Mouse (Mus musculus): ENCODE measurements at regions not wholly inside any gene's neighbourhood (a gene's known extent, or its start where the extent isn't known, plus 50 kb on each side); places are given as distances from the start of the nearest gene placed in this dataset.

DNA sequence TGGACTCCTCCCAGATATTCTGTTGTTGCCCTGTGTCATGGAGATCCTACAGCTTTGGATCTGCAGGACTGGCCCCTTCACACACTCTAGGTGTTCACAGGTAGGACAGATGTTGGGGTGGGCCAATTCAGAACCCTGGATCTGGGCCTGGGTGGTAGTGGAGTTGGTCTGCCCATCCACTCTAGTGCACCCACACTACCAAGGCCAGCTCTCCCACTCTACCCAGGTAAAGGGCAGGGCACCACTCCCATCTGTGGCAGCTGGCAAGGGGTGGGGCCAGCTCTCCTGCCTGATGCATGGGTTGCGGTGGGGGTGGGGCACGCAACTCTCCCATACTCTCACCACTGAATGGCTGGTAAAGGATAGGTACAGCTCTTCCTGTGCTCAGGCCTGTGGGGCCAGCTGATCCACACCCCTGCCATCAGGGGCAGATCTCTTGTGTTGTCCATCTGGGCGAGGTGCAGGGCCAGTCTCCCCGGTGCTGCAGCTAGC lies 76.5 kb downstream of the Gja1 start:
- DNase-seq (ENCODE audit: extremely low read depth, insufficient read length, low spot score) = no peak

DNA sequence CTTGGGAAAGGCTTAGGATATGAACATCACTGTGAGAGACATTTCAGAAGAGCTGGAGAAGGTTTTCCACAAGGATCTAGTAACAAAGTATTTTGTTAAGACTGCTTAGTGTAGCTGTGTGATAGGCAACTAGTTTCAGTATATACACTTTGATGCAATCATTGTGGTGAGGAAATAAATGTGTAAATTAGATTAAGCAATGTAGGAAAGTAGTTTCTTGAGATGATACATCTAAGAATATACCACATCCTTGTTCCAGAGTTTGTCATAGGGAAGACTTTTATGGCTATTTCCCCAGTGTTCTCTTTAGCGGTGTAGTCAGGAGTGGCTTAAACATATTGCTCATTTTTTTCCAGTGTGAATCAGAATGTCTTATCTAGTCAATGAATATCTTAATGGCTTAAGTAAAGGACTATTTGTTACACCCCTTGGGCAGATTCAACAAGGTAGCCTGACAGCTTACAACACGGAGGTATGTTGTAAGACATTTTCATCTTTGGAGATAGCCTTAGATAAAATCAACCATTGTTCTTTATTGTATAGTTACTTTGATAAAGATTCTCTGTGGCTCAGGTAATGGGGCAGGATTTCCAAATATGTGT lies 78.8 kb downstream of the Gja1 start:
- DNase-seq (ENCODE audit: extremely low read depth, insufficient read length, low spot score) = no peak

DNA sequence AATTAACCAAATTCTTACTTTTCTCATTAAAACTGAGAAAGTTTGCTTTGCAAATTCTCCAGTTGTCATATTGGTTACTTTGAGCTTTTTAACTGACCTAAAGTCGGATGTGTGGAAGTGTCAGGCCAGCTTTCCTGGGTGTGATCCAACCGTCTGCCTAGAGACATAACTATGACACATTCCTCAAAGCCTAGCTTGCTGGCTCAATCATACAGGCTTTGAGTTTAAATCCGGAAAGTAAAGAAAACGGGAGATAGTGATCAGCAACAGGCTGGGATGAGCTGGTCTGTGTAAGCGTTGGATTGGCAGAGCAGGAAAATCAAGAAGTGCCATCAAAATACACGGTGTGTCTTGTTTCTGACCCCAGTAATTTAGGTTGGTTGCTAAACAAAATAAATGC lies 91.4 kb downstream of the Gja1 start:
- peak; percentile 55 for DNase-seq (ENCODE audit: extremely low read depth, insufficient read length, low spot score)

DNA sequence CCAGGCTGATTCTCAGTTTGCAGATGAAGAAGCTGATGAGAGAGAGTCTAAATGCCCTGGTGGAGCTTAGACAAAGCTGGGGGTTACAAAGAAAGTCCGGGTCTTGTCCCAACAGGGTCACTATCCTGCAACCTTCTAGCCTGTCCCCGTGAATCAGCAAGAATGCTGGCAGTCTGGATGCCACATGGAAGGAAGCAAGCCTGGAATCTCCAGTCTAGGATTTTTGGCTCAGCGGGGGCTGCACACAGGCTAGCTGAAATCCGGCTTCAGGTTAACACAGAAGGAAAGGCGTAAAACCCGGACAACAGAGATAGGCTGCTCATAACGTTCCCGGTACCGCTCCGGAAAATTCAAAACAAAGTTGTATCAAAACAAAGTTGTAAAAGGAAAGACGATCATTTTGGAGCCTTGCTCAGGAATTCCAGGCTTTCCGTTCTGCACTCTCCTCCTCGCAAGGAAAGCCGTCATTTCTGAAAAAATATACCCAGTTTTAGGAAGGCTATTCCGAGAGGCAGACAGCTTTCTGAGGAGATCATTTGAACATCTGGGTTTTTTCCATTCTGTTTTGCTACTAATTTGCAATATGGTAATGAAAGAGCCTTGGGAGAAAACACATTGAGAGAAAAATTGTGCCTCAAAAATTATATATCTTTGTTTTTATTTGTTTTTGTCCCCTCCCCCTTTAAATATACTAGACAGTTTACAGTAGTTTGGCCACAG lies 92.0 kb downstream of the Gja1 start:
- DNase-seq (ENCODE audit: extremely low read depth, insufficient read length, low spot score) = peak; percentile 49

DNA sequence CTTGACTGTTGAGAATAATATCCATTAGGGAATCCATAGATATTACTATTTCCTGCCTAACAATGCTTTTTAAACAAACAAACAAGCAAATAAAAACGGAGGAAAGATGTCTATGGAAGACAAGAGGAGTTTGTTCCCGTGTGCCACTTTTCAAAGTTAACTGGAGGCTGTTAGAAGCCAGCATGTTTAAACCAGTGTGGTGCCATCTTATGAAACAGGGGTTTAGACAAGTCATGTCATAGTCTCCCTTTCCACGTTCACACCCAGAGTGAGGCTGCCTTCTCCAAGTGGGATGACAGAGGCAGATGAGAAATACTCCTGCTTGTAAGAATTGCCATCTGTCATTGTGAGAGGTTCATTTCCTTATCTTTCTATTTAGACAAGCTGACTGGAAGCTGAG lies 92.8 kb downstream of the Gja1 start:
- no peak for DNase-seq (ENCODE audit: extremely low read depth, insufficient read length, low spot score)

DNA sequence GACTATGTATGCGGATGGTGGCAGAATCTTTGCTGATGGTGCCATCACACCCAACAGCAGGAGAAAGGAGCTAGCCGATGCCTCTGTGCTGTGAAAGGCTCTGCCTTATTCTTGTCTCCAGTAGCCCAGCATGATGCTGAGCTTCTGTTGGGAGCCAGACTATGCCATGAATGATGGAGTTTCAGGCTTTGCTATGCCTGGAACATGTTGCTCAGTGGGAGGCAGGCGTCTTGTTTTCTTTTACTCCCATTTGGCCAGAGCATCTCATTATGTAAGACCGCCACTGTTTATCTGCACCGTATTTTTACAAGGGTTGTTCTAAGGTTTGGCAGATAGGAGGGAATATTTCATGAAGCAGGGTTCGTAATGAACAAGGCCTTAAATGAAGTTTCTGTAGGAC lies 97.8 kb downstream of the Gja1 start:
- DNase-seq (ENCODE audit: extremely low read depth, insufficient read length, low spot score) = no peak

DNA sequence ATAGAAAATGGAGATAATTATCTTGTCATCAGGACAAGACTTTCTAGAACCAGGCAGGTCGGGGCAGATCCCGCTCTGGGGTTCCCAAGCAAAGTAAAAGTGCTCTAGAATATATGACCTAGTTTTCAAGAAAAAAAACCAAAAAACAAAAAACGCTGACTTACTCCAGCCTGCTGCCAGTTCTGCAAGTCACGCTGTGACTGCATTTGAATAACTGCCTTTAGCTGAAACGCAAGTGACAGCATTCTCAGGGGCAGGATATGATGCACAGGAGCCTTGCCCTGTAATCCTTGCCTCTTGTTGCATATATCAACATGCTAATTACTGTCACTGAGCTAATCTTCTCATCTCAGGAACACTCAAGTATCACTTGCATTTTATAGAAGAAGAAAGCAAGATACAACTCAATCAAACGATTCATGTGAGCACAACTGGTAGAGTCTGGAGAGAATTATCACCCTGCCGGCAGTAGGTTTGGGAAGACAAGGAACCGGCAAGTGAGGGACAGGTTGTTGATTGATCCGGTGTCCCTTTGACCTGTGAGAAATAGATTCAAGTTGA lies 105.1 kb downstream of the Gja1 start:
- DNase-seq (ENCODE audit: extremely low read depth, insufficient read length, low spot score) = no peak

DNA sequence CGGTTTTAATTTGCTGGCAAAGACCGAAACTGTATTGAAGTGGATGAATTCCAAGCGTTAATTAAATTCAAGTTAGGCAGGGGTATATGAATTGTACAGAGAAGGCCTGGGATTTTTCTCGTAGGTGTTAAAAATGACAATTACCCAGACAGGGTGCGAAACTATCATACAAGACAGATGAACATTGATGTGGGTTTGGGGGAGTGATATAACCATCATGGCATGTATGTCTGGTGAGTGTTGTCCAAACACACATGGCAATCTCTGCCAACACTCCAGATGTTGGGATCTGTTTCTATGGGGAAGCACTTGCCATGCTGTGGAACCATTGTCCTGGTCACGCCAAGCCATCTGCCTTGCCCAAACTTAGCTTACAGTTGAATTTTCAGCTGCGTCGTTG lies 107.8 kb downstream of the Gja1 start:
- no peak for DNase-seq (ENCODE audit: extremely low read depth, insufficient read length, low spot score)

DNA sequence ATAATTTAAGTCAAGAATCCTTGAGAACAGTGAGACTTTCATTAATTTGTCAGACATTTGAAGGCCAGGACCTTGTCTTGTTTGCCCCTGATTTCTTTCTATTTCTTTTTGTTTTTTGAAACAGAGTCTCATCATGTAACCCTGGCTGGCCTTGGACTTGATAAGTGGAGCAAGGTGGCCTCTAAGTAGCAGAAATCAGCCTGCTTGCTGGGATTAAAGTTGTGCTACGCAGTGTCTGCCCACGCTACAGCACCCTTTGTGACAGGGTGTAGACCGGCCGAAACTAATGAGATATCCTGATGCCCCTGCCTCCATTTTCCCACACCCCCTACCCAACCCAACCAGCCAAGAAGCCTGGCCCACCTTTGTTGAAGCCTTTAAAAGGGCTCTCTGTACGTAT lies 108.6 kb downstream of the Gja1 start:
- DNase-seq (ENCODE audit: extremely low read depth, insufficient read length, low spot score) = no peak

DNA sequence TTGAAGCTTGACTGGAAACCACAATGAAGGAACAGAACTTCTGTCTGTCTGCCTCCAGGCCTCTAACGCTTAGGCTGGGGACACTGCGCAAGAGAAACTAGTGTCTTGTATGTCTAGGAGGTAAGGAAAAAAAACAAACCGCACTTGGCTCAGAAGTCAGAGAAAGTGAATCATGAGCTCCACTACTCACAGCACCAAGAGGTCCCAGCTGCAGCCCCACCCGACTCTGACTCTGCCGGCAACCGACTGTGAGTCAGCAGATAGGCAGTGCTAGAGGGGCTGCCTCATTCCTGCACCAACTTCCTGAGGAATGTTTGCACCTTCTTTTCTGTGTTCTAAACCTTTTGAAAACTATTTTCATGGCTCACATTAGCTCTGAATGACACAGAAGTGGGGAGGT lies 109.5 kb downstream of the Gja1 start:
- peak; percentile 83 for DNase-seq (ENCODE audit: extremely low read depth, insufficient read length, low spot score)

DNA sequence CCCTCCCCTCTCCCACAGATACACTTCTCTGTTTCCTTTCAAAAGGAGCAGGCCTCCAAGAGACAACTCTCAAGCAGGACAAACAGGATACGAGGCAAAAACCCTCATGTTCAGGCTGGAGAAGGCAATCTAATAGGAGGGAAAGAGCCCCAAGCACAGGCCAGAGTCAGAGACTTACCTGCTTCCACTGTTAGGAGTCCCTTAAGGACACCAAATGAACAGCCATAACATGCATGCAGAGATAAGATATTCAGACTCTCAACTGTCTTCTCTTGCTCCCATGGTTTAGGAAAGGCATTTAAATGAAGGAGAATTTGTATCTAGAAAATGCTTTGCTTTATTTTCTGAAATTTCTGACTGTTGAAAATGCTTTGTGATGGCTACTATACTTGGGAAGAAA lies 116.3 kb downstream of the Gja1 start:
- no peak for DNase-seq (ENCODE audit: extremely low read depth, insufficient read length, low spot score)

DNA sequence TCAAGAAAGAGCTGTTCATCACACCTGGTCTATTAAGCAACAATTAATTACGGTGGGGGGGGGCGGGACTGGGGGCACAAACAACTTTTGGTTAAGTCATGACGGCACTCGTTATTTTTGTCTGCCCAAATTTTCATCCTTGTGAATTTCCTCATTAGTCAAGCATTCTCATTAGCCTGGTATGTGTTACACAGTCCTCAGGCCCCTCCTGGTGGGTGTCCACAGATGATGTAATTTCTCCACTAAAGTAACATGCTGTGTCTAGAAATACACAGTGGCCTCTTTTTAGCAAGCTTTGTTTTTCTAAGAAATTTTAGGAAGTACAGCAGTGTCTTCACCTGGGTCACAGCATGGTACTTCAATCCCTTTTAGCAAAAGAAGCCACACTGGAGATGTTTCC lies 118.2 kb downstream of the Gja1 start:
- no peak for DNase-seq (ENCODE audit: extremely low read depth, insufficient read length, low spot score)

DNA sequence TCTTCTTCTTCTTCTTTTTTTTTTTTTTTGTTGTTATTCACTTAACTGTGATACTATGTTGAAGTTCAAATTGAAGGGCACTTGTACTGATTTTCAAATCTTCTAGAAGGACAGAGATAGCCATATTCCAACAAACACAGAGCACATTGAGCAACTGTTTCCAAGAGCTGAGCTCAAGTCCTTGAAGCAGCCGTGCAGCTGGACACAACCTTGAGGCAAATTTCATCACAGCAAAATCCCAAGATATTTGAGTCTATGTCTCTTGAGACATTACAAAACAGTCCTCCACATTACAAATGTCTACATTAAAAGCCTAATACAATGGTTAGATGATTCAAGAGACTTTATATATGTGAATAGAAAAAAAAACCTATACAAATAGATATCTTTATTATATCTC lies 141.9 kb downstream of the Gja1 start:
- no peak for DNase-seq (ENCODE audit: extremely low read depth, insufficient read length, low spot score)

DNA sequence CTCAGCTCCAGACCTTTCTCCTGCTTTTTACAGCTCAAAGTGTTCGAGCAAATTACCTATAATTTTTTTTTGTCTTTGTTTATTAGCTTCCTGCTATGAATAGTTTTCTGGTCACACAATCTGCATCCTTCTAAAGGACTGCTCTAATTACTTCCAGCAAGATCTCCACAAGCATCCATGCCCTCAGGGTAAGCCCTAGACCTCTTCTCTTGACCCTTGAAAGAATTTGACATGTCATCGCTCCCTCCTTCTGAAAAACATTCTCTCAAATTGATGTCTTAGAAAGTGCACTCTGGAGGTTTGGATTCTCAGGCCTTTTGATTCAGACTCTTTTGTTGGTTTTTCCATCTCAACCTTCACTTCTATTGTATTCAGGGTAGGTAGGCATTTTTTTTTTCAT lies 148.7 kb downstream of the Gja1 start:
- no peak for DNase-seq (ENCODE audit: extremely low read depth, insufficient read length, low spot score)

DNA sequence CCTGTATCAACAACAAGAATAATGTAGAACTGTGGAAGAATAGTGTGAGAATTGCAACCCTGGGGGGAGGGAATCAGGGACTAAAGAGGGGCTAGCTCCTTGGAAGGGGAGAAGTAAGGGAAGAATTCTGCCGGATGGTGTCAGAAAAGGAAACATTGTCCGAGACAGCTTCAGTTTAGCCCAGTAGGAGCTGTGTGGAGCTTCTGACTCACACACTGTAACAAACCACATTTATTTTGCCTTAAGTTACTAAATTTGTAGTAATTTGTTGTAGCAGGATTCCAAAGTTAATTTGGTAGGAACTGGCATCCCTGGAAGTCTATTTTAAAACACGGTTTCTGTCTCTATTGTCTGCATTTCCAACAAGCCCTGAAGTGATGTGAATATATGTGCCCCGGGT lies 160.0 kb downstream of the Gja1 start:
- DNase-seq (ENCODE audit: extremely low read depth, insufficient read length, low spot score) = no peak

DNA sequence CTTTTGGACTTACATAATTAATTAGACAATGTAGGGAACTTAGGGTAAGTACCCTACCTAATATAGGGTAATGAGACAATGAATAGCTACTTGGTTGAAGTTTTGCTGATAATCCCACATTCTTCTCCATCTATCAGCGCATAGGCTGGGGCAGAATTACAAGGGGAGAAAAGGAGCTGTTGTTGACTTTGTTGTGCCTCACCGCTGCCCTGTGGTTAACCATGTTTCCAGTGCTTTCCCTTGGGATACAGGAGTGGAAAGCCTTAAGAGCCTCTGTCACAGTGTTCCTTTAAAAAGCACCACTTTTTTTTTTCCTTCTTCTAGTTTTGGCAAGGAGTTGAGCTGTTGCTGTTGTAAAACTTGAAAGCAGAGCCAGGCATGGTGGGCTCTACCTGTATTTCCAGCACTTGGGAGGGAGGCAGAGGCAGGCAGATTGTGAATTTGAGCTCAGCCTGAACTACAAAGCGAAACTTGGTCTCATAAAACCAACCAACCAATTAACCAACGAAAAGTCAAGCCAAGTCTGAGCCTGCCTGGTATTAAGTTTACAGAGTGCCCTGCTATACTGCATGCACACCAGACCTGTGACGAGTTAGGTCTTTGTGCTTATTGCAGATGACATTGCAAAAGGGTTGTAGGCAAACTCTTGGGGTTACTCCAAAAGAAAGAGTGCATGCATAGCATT lies 162.8 kb downstream of the Gja1 start:
- peak; percentile 20 for DNase-seq (ENCODE audit: extremely low read depth, insufficient read length, low spot score)

DNA sequence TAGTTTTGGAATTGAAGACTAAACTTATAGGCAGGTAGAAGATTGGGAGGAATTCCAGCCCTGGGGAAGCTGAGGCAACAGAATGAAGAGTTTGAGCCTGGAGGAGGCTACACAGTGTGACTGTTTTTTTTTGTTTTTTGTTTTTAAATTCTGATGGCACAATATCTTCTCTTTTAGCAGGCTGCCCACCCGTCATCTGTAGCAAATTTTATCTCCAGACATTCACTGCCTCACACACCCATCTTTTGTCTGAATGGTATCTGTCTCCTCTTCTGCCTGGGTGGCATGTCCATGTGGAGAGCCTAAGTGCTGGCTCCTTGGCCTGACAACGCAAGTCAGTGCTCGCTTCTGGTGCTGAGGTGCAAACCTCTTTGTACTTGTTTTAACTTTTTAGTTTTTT lies 165.0 kb downstream of the Gja1 start:
- no peak for DNase-seq (ENCODE audit: extremely low read depth, insufficient read length, low spot score)

DNA sequence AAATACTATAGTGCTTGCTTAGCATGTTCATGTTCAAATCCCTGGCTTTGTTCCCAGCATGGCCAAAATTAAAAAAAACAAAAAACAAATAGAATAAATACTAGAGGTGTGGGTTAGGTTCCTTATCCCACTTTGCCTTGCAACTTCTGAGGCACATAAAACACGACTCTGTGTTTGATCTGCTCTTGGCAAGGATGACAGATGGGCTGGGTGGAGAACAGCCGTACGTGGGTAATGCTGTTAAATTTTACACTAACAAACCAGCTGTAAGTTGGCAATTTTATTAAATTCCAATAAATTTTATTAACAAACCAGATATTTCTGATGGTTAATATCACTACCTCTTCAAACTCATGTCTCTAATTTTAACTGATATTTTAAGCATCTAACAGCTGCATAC lies 168.9 kb downstream of the Gja1 start:
- no peak for DNase-seq (ENCODE audit: extremely low read depth, insufficient read length, low spot score)

DNA sequence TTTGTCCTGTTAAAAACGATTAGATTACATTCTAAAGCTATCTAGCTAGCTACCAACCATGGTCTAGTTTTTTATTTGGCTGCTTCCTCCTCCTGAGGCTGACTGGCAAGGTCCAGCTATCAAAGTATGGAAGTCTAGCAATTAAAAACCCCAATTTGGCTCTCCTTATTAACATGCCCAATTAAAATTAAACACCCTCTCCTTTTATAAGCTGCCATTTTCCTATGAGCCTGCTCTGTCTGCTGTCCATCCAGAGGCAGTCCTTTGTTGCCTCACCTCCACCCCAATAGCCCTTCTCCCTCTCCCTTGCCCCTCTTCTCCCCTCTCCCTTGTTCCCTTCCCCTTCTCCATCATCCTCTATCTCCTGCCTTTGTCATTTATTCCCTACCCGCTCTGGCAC lies 169.7 kb downstream of the Gja1 start:
- no peak for DNase-seq (ENCODE audit: extremely low read depth, insufficient read length, low spot score)

DNA sequence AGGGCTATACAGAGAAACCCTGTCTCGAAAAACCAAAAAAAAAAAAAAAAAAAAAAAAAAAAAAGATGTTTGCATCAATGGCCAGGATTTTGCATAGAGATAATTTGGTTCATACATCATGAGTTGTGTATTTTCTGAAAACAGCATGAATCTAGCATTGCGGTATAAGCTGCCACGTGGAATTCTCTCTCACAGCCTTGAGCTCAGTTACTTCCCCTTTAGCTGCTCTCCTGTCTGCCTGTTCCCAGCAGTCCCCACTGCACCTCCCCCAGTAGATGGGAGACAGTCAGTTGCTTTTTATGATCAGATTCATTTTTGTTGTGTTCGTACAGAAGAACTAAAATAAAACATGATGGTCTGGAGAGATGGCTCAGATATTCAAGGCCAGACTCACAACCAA lies 170.7 kb downstream of the Gja1 start:
- no peak for DNase-seq (ENCODE audit: extremely low read depth, insufficient read length, low spot score)

DNA sequence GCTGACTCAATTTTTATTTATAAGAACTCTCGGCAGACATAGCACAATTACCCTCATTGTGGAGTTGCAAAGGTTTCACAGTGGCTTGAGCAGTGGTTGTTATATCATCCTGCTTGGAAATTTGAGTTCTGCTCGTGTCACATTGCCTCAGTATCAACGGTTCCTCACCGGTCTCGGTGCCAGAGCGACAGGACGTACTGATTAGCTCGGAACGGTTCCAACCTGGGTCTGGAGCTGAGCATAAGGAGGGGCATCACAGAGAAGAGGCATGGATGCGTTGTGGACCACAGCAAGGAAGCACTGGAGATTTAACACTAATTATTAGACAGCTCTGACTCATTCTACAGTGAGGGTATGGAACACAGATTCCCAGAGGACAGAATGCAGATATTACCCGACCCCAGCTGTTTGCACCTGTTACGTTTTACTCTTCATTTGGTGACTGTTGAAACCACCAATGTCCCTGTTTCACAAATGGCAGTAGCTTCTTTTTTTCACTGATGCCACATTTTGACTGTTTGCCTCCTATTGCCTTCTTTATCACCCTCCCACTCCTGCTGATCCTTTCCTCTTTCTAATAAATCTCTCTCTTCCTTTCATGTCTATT lies 189.8 kb downstream of the Gja1 start:
- DNase-seq (ENCODE audit: extremely low read depth, insufficient read length, low spot score) = no peak

Data from 3134 (cell line).